Mouse (Mus musculus): ENCODE data around the gene Vmn1r219. TPM values are rescaled to one million over a fixed set of nuclear protein-coding genes. Genes with fewer than 3 reads are reported as not detected.

The Vmn1r219 gene
- polyA plus RNA-seq (2015; fragmentation: Nextera tagmentation; extraction: Ambion mirVana), result not detected in 2 replicates

GRCm38 (mm10) chr13:23159012-23159411 lies at the start of gene Vmn1r219:
Gene Vmn1r219 (plus strand): TSS chr13:23159312.

GRCm38 (mm10) chr13:23118126-23118525 lies 41.0 kb upstream of the Vmn1r219 start, which contains the start of gene Vmn1r217:
Gene Vmn1r217 (minus strand): TSS chr13:23118226.

GRCm38 (mm10) chr13:23133099-23133498 lies 26.0 kb upstream of the Vmn1r219 start, which contains the start of gene Vmn1r218:
Gene Vmn1r218 (plus strand): TSS chr13:23133155.

GRCm38 (mm10) chr13:23187875-23188274 lies 28.8 kb downstream of the Vmn1r219 start, which contains the start of gene Vmn1r220:
Gene Vmn1r220 (minus strand): TSS chr13:23187975.

GRCm38 (mm10) chr13:23213827-23214226 lies 54.7 kb downstream of the Vmn1r219 start, which contains the start of gene Vmn1r221:
Gene Vmn1r221 (plus strand): TSS chr13:23214127.

Other genes with a start within 250 kb of the Vmn1r219 start
- gene Vmn1r213, start 151.7 kb upstream of the Vmn1r219 start, polyA plus RNA-seq (2015; fragmentation: Nextera tagmentation; extraction: Ambion mirVana), result not detected in 2 replicates
- not detected in 2 replicates for gene Vmn1r214, start 128.9 kb upstream of the Vmn1r219 start, polyA plus RNA-seq (2015; fragmentation: Nextera tagmentation; extraction: Ambion mirVana)
- gene Vmn1r215, start 91.3 kb upstream of the Vmn1r219 start, polyA plus RNA-seq (2015; fragmentation: Nextera tagmentation; extraction: Ambion mirVana), result not detected in 2 replicates
- gene Vmn1r217, start 41.1 kb upstream of the Vmn1r219 start, polyA plus RNA-seq (2015; fragmentation: Nextera tagmentation; extraction: Ambion mirVana), result not detected in 2 replicates
- not detected in 2 replicates for gene Vmn1r218, start 26.2 kb upstream of the Vmn1r219 start, polyA plus RNA-seq (2015; fragmentation: Nextera tagmentation; extraction: Ambion mirVana)
- not detected in 2 replicates for gene Vmn1r220, start 28.7 kb downstream of the Vmn1r219 start, polyA plus RNA-seq (2015; fragmentation: Nextera tagmentation; extraction: Ambion mirVana)
- gene Vmn1r221, start 54.8 kb downstream of the Vmn1r219 start, polyA plus RNA-seq (2015; fragmentation: Nextera tagmentation; extraction: Ambion mirVana), result not detected in 2 replicates
- not detected in 2 replicates for gene Vmn1r222, start 76.6 kb downstream of the Vmn1r219 start, polyA plus RNA-seq (2015; fragmentation: Nextera tagmentation; extraction: Ambion mirVana)
- not detected in 2 replicates for gene Vmn1r223, start 87.8 kb downstream of the Vmn1r219 start, polyA plus RNA-seq (2015; fragmentation: Nextera tagmentation; extraction: Ambion mirVana)
- 28.9 and 30.1 TPM in 2 replicates for gene Zfp322a, start 209.9 kb downstream of the Vmn1r219 start, polyA plus RNA-seq (2015; fragmentation: Nextera tagmentation; extraction: Ambion mirVana)

All from neural tube, postnatal 0 days (tissue).